Mouse (Mus musculus): ENCODE results near the gene Gatm. TPM values are rescaled to one million over a fixed set of nuclear protein-coding genes. Genes with fewer than 3 reads are reported as not detected.
A peak's percentile ranks its signal among the peaks of the same experiment; 100 is the strongest.

Gatm gene
- polyA plus RNA-seq, 1 experiment from 2014 or later = 11.0 TPM

DNA sequence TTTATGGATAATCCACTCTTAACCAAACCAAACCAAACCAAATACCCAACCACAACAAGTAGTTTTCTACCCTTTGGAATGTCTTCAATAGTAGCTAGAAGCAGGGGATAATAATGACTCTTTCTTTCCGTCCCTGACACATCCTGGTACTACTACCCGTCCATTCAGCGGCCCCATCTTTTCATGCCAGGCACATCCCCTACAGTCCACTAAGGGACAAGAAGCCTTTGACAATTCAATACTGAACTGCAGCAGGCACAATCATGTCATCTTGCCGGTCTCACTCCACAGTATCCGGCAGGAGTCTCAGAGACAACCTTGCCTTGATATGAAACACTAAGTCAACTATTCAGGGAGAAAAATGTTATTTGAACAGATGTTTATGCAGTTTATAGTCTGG, 5.3 kb downstream of the Gatm start:
- WGBS = 75% methylated on average over 5 of the region's 5 CpGs
- peaks cover 3% of the 10 kb centered on the region; the same call in 1 of the 2 replicates for H3K4me1 ChIP-seq (replicated peaks)
- no peaks in the 10 kb centered on the region for H3K36me3 ChIP-seq
- H3K27ac ChIP-seq = no peak overlapping the region
- H3K27me3 ChIP-seq = peaks cover 3% of the 10 kb centered on the region; the same call in 1 of the 2 replicates
- H3K9me3 ChIP-seq (replicated peaks) = no peaks in the 10 kb centered on the region
- no peak overlapping the region for H3K9ac ChIP-seq
- ATAC-seq (replicated peaks; ENCODE audit: insufficient number of reproducible peaks, insufficient read depth, low FRiP score, low read depth) = no peak
- no peak overlapping the region for H3K4me2 ChIP-seq
- H3K4me3 ChIP-seq = no peak overlapping the region

DNA sequence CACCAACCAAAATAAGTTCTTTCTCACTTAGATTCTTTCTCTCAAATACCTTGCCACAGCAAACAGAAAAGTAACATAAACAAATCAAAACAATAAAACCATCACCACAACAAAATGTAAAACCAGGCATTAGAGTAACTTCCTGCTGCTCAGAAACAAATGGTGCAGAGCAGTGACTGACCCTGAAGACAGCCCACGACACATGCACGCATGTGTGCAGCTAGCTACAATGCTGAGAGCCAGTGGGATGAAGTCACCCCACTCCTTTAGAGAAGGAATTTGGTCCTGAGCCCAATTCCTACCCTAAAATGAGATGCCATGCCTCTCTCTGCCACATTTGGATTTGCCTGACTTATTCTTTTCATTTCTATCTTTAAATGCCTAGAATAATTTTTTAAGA, 9.7 kb downstream of the Gatm start:
- Histone ChIP-seq H3K9ac (no peak overlapping the region), H3K4me3 (no peak overlapping the region), H3K36me3 (no peaks in the 10 kb centered on the region), H3K9me3 (replicated peaks) (no peaks in the 10 kb centered on the region), H3K27ac (no peak overlapping the region), H3K27me3 (no peaks in the 10 kb centered on the region), H3K4me2 (no peak overlapping the region), H3K4me1 (replicated peaks) (no peaks in the 10 kb centered on the region)
- WGBS = 64% methylated on average over 2 of the region's 2 CpGs
- no peak for ATAC-seq (replicated peaks; ENCODE audit: insufficient number of reproducible peaks, insufficient read depth, low FRiP score, low read depth)

DNA sequence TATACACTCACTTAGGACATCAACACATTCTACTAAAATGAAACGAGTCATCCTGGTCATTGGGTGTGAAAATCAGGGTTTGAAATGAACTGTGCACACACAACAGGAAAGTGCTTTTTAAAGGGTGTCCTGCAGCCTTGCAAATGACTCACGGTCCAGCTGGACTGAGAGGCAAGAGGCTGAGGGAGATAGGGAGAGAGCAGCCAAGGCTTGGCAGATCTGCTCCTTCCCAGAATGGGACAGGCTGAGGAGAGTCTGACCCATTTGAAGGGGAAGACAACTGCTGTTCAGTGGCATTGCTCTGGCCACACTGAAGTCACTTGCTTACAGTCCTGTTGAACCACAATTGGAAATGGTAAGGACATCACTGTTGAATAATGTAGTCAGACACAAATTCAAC, 11.4 kb downstream of the Gatm start:
- H3K36me3 ChIP-seq = no peaks in the 10 kb centered on the region
- 56% methylated on average over 2 of the region's 2 CpGs for WGBS
- no peak for ATAC-seq (replicated peaks; ENCODE audit: insufficient number of reproducible peaks, insufficient read depth, low FRiP score, low read depth)

DNA sequence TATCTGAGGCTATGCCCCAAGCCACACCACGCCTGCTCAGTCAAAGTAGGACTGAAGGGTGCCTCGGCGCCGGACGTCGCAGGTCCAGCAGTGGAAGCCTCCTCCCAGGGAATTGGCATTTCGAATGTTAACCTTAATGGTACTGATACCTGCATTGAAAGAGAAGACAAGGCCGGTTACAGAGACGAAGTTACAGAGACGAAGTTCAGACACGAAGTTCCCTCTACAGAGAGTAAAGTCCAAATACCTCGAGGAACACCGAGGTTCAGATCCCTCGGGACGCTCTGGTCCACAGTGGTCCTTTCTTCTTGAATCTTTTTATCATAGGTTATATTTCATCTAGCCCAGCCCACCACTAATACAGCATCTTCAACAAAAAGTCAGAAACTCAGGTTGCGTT, 15.6 kb downstream of the Gatm start:
- no peak for ATAC-seq (replicated peaks; ENCODE audit: insufficient number of reproducible peaks, insufficient read depth, low FRiP score, low read depth)
- no peak overlapping the region for H3K9ac ChIP-seq
- no peaks in the 10 kb centered on the region for H3K4me1 ChIP-seq (replicated peaks)
- no peaks in the 10 kb centered on the region for H3K36me3 ChIP-seq
- no peak overlapping the region for H3K4me3 ChIP-seq
- no peaks in the 10 kb centered on the region for H3K9me3 ChIP-seq (replicated peaks)
- H3K27ac ChIP-seq = no peak overlapping the region
- 86% methylated on average over 16 of the region's 16 CpGs for WGBS
- no peaks in the 10 kb centered on the region for H3K27me3 ChIP-seq
- H3K4me2 ChIP-seq = no peak overlapping the region

More for the DNA sequence above, 11.4 kb downstream of the Gatm start:
- H3K9me3 ChIP-seq (replicated peaks) = no peaks in the 10 kb centered on the region
- no peak overlapping the region for H3K9ac ChIP-seq
- no peaks in the 10 kb centered on the region for H3K27me3 ChIP-seq
- no peaks in the 10 kb centered on the region for H3K4me1 ChIP-seq (replicated peaks)
- H3K4me2 ChIP-seq = no peak overlapping the region
- no peak overlapping the region for H3K4me3 ChIP-seq
- H3K27ac ChIP-seq = no peak overlapping the region

DNA sequence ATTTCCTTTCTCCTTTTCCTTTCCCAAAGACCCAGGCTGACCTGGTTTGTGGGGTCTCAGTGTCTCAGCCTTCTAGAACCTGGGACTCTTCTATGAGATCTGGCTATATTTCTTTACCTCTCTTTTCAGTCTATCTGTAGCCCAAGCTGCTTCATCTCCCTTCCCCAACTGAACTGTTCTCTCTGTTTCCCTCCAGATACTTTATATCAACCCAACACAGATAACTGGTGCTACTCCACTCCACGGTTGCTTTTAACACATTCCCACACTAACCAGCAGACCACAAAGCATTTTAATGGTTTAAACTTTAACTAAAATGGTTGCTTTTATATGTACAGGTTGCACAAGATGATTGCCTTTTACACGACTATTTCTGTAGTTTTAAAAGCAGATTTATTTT, 19.9 kb downstream of the Gatm start:
- Histone ChIP-seq H3K27ac (no peak overlapping the region), H3K27me3 (no peaks in the 10 kb centered on the region), H3K9me3 (replicated peaks) (no peaks in the 10 kb centered on the region), H3K4me1 (replicated peaks) (no peaks in the 10 kb centered on the region), H3K36me3 (no peaks in the 10 kb centered on the region), H3K9ac (no peak overlapping the region), H3K4me3 (no peak overlapping the region), H3K4me2 (no peak overlapping the region)
- ATAC-seq (replicated peaks; ENCODE audit: insufficient number of reproducible peaks, insufficient read depth, low FRiP score, low read depth) = no peak
- WGBS = 44% methylated on average over 2 of the region's 2 CpGs

DNA sequence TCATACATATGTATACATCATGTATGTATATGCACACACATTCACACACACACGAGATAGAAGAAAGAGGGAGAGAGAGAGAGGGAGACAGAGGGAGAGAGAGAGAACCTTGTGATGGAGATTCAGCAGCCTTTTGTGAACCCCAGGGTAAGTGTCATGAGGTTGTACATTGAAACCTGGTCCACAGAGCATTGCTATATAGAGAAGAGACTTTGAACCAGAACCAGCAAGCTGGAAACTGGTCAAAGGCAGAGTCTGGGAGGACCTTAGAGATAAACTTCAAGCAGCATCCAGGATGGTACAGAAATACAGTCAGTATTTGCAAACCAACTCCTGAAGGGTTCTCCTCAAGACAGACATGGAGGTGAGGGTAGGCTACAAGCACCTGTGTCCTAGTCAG, 20.8 kb downstream of the Gatm start:
- Histone ChIP-seq H3K27me3 (no peaks in the 10 kb centered on the region), H3K4me2 (no peak overlapping the region), H3K36me3 (no peaks in the 10 kb centered on the region), H3K4me1 (replicated peaks) (no peaks in the 10 kb centered on the region), H3K9ac (no peak overlapping the region), H3K27ac (no peak overlapping the region), H3K9me3 (replicated peaks) (no peaks in the 10 kb centered on the region), H3K4me3 (no peak overlapping the region)
- WGBS = 78% methylated on average over 1 of the region's 1 CpGs
- no peak for ATAC-seq (replicated peaks; ENCODE audit: insufficient number of reproducible peaks, insufficient read depth, low FRiP score, low read depth)

DNA sequence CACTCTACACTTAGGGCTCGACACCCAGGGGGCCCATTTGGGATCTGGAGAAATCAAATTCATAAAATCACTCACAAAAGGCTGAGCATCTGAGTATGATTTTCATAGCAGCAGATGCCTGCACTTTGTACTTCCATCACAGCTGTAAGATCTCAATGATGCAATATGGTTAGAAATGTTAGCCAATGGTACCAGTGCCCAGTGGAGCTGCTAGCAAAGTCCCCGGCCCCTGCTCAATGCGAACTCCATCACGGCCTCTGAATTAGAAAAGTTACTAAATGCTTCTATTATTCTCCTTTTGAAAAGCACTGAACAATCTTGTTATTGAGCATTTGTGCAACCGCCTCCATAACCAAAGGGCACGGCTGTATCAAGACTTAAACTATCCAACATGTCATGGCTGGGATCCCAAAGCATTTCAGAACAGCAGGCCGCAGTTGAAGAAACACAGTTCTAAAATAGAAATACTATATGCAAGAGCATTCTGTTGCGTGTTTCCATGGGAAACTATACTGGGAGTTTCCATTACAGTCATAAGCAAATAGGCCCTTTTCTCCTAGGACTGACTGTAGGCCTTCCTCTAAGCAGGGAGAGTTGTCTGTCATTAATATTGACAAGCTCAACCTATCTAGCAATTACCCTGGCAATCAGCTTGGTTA, 23.1 kb downstream of the Gatm start:
- WGBS = 82% methylated on average over 8 of the region's 8 CpGs

DNA sequence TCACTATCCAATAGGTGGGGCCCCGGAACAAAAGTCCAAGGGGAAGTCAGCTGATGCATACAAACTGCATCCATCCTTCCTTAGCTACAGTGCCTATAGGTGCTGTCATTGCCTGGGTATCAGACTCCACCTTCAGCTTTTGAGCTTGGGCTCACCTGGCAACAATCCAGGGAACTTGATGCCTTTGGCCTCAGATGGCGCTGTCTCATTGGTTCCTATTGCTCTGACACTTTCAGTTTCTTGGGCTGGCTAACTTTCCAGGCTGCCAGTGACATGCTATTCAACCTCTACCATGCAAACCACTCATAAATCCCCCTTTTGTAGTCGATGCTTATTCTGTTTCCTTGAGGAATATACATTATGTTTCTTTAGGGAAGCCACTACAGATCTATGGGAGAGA, 24.8 kb downstream of the Gatm start:
- H3K4me3 ChIP-seq = no peak overlapping the region
- no peak overlapping the region for H3K4me2 ChIP-seq
- no peak overlapping the region for H3K27ac ChIP-seq
- H3K36me3 ChIP-seq = no peaks in the 10 kb centered on the region
- H3K27me3 ChIP-seq = no peaks in the 10 kb centered on the region
- peaks cover under 1% of the 10 kb centered on the region for H3K4me1 ChIP-seq (replicated peaks)
- H3K9me3 ChIP-seq (replicated peaks) = no peaks in the 10 kb centered on the region
- ATAC-seq (replicated peaks; ENCODE audit: insufficient number of reproducible peaks, insufficient read depth, low FRiP score, low read depth) = no peak
- 55% methylated on average over 3 of the region's 3 CpGs for WGBS
- no peak overlapping the region for H3K9ac ChIP-seq

More for the DNA sequence above, 23.1 kb downstream of the Gatm start:
- Histone ChIP-seq H3K36me3 (no peaks in the 10 kb centered on the region), H3K9ac (no peak overlapping the region), H3K9me3 (replicated peaks) (no peaks in the 10 kb centered on the region), H3K4me3 (no peak overlapping the region), H3K27ac (no peak overlapping the region), H3K4me2 (no peak overlapping the region), H3K27me3 (no peaks in the 10 kb centered on the region), H3K4me1 (replicated peaks) (no peaks in the 10 kb centered on the region)
- ATAC-seq (replicated peaks; ENCODE audit: insufficient number of reproducible peaks, insufficient read depth, low FRiP score, low read depth) = no peak

DNA sequence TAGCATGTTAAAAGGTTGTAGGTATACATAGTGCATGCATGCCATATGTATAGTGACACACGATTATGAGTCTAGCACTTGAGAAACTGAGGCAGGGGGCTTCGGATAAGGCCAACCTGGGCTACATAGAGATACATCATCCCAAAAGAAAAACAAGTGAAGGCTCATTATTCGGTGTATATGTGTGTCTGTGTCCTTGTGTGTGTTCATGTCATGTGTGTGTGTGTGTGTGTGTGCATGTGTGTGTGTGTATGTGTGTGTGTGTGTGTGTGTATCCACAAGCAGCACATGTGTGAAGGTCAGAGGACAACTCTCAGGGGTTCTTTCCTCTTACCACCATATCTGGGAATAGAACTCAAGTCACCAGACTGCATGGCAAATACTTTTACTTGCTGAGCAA, 28.8 kb downstream of the Gatm start:
- 84% methylated on average over 3 of the region's 3 CpGs for WGBS
- no peak overlapping the region for H3K4me3 ChIP-seq
- H3K9me3 ChIP-seq (replicated peaks) = no peaks in the 10 kb centered on the region
- H3K36me3 ChIP-seq = no peaks in the 10 kb centered on the region
- H3K27ac ChIP-seq = peak overlapping the region; percentile 72
- no peak overlapping the region for H3K9ac ChIP-seq
- H3K27me3 ChIP-seq = no peaks in the 10 kb centered on the region
- H3K4me2 ChIP-seq = no peak overlapping the region
- H3K4me1 ChIP-seq (replicated peaks) = peaks cover 7% of the 10 kb centered on the region
- ATAC-seq (replicated peaks; ENCODE audit: insufficient number of reproducible peaks, insufficient read depth, low FRiP score, low read depth) = no peak

DNA sequence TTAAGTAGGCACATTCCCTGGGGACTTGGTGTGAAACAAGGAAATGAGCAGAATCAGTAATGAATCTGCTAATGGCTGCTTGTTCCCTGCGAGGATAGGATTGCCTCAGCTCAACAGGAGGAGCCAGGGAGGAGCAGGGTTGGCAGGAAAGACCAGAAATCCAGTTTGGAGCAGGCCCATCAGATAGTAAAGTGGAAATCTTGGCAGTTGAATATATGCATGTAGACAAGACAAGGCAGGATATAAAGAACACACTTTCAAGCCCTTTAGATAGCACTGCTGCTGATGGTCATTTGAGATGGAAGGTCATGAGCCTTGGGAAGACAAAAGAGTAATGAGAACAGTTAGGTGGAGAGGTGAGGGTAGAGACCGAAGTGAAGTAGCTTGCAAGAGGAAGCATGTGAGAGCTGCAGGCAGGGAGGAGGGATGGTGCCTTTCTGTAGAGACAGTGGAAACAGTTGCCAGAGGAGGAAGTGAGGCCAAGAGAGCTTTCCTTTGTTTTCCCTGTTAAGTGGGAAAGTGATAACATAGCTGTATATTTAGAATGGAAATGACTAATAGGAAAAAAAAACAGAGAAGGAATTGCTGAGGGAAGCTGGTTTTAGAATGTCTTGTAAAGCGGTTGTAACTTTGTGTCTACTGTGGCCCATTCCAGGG, 29.6 kb downstream of the Gatm start:
- no peak overlapping the region for H3K4me3 ChIP-seq
- WGBS = 39% methylated on average over 3 of the region's 3 CpGs
- no peak overlapping the region for H3K4me2 ChIP-seq
- peaks cover 10% of the 10 kb centered on the region for H3K4me1 ChIP-seq (replicated peaks)
- no peaks in the 10 kb centered on the region for H3K27me3 ChIP-seq
- no peaks in the 10 kb centered on the region for H3K36me3 ChIP-seq
- ATAC-seq (replicated peaks; ENCODE audit: insufficient number of reproducible peaks, insufficient read depth, low FRiP score, low read depth) = peak; percentile 67
- H3K27ac ChIP-seq = peak overlapping the region; percentile 72
- no peak overlapping the region for H3K9ac ChIP-seq
- H3K9me3 ChIP-seq (replicated peaks) = no peaks in the 10 kb centered on the region

DNA sequence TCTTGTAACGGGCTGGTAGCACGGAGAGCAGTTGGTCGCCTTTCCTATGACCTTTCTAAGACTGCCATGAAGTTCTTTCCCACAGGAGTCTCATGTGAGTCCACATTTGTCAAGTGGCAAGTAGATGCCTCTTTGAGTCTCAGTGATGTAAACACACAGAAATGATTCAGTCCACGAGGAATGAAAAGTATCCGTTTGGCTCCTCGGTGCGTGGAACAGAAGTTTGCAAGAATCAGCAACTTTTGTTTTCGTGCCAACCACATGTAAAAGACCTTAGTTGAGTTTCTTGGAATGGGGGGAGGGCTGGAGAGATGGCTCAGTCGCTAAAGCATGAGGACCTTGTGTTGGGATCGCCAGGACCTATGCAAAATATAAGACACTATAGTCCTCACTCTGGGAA, 30.7 kb downstream of the Gatm start:
- H3K9ac ChIP-seq = no peak overlapping the region
- ATAC-seq (replicated peaks; ENCODE audit: insufficient number of reproducible peaks, insufficient read depth, low FRiP score, low read depth) = no peak
- H3K9me3 ChIP-seq (replicated peaks) = no peaks in the 10 kb centered on the region
- WGBS = 55% methylated on average over 10 of the region's 10 CpGs
- H3K36me3 ChIP-seq = no peaks in the 10 kb centered on the region
- H3K4me1 ChIP-seq (replicated peaks) = peaks cover 17% of the 10 kb centered on the region
- no peak overlapping the region for H3K4me2 ChIP-seq
- H3K27ac ChIP-seq = peak overlapping the region; percentile 72
- H3K4me3 ChIP-seq = no peak overlapping the region
- H3K27me3 ChIP-seq = no peaks in the 10 kb centered on the region

DNA sequence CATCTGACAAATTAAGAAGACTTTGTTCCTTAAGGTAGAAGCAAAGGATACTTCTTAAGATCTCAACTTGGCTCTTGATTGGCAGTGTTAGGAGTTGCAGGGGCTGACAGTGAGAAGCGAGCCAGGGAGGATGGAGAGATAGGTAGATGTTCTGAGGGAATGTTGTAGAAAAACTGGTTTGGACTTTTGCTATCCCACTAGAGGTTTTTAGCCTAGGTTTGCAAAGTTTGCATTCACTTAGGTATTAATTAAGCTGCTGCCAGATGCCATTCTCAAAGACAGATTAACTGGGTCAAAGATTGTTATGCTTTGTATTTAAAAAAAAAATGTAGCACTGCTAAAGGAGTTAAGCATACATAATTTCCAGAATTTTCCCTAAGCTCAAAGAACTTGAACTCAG, 33.8 kb downstream of the Gatm start:
- Histone ChIP-seq H3K4me1 (replicated peaks) (peaks cover 17% of the 10 kb centered on the region), H3K27me3 (no peaks in the 10 kb centered on the region), H3K9ac (no peak overlapping the region), H3K36me3 (no peaks in the 10 kb centered on the region), H3K9me3 (replicated peaks) (no peaks in the 10 kb centered on the region), H3K27ac (no peak overlapping the region), H3K4me3 (no peak overlapping the region), H3K4me2 (no peak overlapping the region)
- 74% methylated on average over 1 of the region's 1 CpGs for WGBS
- no peak for ATAC-seq (replicated peaks; ENCODE audit: insufficient number of reproducible peaks, insufficient read depth, low FRiP score, low read depth)

Data from heart, embryonic 15.5 days (tissue).